Mouse (Mus musculus) fibroblast of lung, adult 2 months (primary cell): ENCODE results near the gene Clta.
"Not testable (repeated sequence)": the region's sequence is repeated elsewhere in the genome, so short reads cannot be mapped to it uniquely, and the experiment has no call there.

Source experiments
- DNase-seq: peaks from one replicate; pipeline ENCODE4 v3.0.0-alpha.2; 2011; ENCODE audit warnings: low read depth

The Clta gene

GRCm38 (mm10) chr4:44024241-44024640 lies 20.0 kb downstream of the Clta start:
- DNase-seq: no peak

GRCm38 (mm10) chr4:44025570-44025969 lies 21.3 kb downstream of the Clta start:
- DNase-seq: no peak

- no peak for DNase-seq
These were observed 24.3 kb downstream of the Clta start for GRCm38 (mm10) chr4:44028303-44029135.

DNA sequence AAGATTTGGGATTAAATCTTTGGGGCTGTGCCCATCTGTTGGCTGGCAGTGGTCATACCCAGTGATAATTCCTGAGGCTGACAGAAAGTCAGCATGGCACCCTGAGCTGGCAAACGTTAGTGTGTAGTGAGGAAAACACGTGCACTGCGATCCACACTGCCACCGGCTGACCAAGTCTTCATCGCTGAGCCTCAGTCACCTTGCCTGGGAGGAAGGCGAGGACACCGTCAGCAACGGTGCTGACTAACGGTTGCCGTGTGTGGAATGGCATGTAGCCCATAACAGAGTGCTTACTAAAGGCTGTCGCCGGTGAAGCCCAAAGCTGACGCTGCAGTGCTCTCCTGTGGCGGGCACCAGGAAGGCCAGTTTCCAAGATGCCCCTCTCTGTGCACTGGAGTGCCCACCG lies 25.4 kb downstream of the Clta start:
- no peak for DNase-seq

GRCm38 (mm10) chr4:44031521-44031920 lies 27.3 kb downstream of the Clta start:
- no peak for DNase-seq

DNA sequence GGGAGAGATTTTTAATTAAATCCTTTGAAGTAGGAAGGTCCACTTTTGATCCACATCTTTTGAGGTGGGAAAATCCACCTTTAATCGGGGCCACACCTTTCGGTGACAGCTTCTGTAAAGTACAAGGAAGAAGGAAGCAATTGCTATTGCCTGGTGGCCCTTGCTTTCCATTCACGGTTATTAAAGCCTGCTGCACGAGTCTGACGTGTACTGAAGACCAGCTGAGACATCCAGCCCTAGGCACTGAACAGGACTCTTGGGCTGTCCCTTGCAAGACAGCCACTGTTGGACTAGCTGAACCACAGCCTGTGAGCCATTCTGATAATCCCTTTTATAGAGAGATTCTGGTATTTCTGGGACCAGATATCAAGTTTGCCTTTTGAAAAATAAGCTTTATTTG lies 32.2 kb downstream of the Clta start:
- DNase-seq: no peak

- no peak for DNase-seq
These were observed 36.5 kb downstream of the Clta start for GRCm38 (mm10) chr4:44040802-44041201.

- DNase-seq: no peak
These were observed 38.2 kb downstream of the Clta start for GRCm38 (mm10) chr4:44042429-44042828.

GRCm38 (mm10) chr4:44043182-44043581 lies 38.9 kb downstream of the Clta start:
- DNase-seq: not testable (repeated sequence)

GRCm38 (mm10) chr4:44044685-44045356 lies 40.6 kb downstream of the Clta start:
- no peak for DNase-seq

GRCm38 (mm10) chr4:44046066-44046465 lies 41.8 kb downstream of the Clta start:
- no peak for DNase-seq

GRCm38 (mm10) chr4:44049812-44050211 lies 45.6 kb downstream of the Clta start:
- DNase-seq: no peak

GRCm38 (mm10) chr4:44059674-44060073 lies 55.4 kb downstream of the Clta start:
- DNase-seq: no peak

- DNase-seq: no peak
These were observed 57.8 kb downstream of the Clta start for GRCm38 (mm10) chr4:44062062-44062461.

DNA sequence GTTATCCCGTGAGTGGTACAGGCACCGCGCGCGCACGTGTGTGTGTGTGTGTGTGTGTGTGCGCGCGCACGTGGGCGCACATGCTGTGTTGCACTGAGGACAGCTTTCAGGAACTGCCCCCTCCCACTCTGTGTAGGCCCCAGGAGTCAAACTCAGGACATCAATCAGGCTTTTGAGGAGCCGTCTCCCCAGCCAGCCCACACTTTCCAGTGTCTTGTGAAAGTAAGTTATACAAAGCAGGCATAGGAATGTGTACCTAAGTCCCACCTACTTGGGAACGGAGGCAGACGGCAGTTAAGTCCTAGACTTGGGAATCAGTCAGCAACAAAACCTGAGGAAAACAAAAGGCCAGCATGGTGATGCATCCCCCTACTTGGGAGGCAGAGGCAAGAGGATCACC lies 58.6 kb downstream of the Clta start:
- DNase-seq: no peak

- DNase-seq: peak; percentile 44
These were observed 61.2 kb downstream of the Clta start for GRCm38 (mm10) chr4:44065355-44066025.

DNA sequence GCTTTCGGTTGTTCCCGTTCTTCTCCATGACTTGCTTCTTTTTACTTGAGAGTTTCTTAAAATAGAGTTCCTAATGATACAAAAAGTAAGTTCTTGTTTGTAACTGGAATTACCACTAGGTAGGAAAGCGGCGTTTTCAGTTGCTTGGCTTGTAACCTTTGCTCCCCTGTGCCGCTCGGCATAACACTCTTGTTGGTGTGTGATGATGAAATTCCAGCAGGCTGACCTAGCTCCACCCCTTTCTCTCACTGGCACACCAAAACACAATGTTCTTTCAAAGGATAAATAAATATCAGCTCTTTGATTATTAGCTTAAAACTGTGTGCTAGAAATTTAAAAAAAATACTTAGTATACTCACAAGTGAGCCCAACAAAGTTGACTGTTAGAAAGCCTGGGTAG lies 62.6 kb downstream of the Clta start:
- DNase-seq: no peak

- no peak for DNase-seq
These were observed 64.5 kb downstream of the Clta start for GRCm38 (mm10) chr4:44068736-44069135.

DNA sequence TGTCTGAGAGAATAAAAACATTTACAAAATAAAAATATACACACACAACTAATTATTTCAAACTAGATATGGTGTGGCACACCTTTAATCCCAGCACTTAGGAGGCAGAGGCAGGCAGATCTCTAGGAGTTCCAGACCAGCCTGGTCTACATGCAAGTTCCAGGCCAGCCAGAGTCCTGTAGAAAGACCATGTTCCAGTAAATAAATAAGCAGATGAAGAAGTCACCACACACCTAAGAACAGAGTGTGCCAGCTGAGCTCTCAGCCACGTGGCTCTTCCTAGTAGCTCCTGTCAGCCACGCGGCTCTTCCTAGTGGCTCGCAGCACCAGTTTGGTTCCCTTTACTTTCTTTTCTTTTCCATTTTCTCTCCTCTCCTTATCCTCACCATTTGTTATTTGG lies 65.2 kb downstream of the Clta start:
- DNase-seq: no peak

DNA sequence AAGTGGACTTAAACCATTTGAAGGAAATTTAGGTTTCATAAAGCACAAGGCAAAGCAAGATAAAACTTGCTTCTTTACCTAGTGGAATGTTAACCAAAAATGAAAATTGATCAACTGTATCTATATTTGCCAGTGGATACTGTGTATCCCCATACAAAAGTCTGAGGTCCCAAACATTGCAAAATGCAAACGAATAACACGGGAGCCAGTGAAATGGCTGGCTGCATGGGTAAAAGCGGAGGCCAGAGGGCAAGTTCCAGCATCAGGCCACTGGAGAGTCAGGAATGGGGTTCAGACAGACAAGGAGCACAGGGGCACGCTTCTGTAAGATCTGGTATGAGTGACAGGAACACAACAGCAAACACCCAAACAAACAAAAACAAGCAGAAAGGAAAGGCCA lies 66.4 kb downstream of the Clta start:
- no peak for DNase-seq

- no peak for DNase-seq
These were observed 67.5 kb downstream of the Clta start for GRCm38 (mm10) chr4:44071741-44072145.

GRCm38 (mm10) chr4:44072146-44072872 lies 68.1 kb downstream of the Clta start:
- DNase-seq: peak; percentile 83
